Mouse (Mus musculus): ENCODE data around the gene Zfp867. TPM values are rescaled to one million over a fixed set of nuclear protein-coding genes. Genes with fewer than 3 reads are reported as not detected.

Gene Zfp867
- polyA plus RNA-seq, 1 experiment from 2014 or later = 19.8 TPM

DNA sequence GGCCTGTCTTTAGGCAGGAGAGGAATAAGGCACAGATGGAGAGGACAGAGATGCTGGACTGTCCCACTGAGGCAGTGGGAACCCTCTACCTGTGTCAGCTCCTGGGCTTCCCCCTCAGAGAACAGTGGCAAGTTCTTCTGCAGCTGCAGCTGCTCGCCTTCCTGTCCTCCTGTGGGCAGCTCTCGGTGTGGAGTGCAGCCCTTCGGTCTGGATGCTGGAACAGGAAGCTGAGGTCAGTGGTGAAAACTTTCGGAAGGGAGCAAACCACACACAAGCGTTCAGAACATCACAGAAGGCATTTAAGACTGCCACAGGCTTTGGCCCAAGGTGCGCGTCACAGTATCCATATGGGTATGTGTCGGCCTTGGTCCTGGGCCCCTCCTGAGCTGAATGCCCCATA, 50.8 kb downstream of the Zfp867 start:
- H3K27me3 ChIP-seq (replicated peaks; ENCODE audit: control insufficient read depth, insufficient read depth, low read length) = no peaks in the 10 kb centered on the region
- DNase-seq (ENCODE audit: low spot score) (no peak), ATAC-seq (no peak)
- no peak overlapping the region for H3K4me2 ChIP-seq (ENCODE audit: low read length)
- H3K36me3 ChIP-seq (ENCODE audit: control insufficient read depth, insufficient read depth, low read length) = peaks cover 86% of the 10 kb centered on the region
- H3K27ac ChIP-seq (ENCODE audit: low read depth, low read length) = no peak overlapping the region
- H3K4me3 ChIP-seq (ENCODE audit: low read depth, low read length) = no peak overlapping the region
- H3K4me1 ChIP-seq (ENCODE audit: control insufficient read depth, insufficient read depth, low read length) = no peaks in the 10 kb centered on the region
- H3K9ac ChIP-seq (ENCODE audit: low read length) = no peak overlapping the region
- H3K9me3 ChIP-seq (replicated peaks; ENCODE audit: control insufficient read depth, low read length) = no peaks in the 10 kb centered on the region
- 94% methylated on average over 8 of the region's 8 CpGs for WGBS

DNA sequence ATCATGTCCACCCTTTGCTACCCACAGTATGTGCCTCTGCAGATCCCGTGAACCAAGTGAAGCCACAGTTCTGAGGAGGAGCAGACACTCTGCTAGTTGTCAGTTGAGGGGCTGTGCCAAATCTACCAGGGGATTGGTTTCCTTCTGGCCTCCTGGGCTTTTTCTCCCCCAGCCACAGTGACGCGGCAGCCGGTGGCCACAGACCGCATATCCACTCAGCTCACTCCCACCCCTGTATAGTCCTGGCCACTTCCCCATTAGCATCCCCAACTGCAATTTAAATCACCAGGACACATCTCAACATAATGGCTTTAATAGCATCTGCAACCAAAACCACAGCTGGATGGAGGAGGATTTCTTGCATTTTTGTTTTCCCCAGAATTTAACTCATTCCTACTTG, 53.6 kb downstream of the Zfp867 start:
- Histone ChIP-seq H3K9me3 (replicated peaks; ENCODE audit: control insufficient read depth, low read length) (no peaks in the 10 kb centered on the region), H3K4me2 (ENCODE audit: low read length) (no peak overlapping the region), H3K27me3 (replicated peaks; ENCODE audit: control insufficient read depth, insufficient read depth, low read length) (no peaks in the 10 kb centered on the region), H3K9ac (ENCODE audit: low read length) (no peak overlapping the region), H3K36me3 (ENCODE audit: control insufficient read depth, insufficient read depth, low read length) (peaks cover 72% of the 10 kb centered on the region), H3K4me1 (ENCODE audit: control insufficient read depth, insufficient read depth, low read length) (no peaks in the 10 kb centered on the region), H3K4me3 (ENCODE audit: low read depth, low read length) (no peak overlapping the region), H3K27ac (ENCODE audit: low read depth, low read length) (no peak overlapping the region)
- WGBS = 83% methylated on average over 5 of the region's 5 CpGs
- ATAC-seq (no peak), DNase-seq (ENCODE audit: low spot score) (no peak)

DNA sequence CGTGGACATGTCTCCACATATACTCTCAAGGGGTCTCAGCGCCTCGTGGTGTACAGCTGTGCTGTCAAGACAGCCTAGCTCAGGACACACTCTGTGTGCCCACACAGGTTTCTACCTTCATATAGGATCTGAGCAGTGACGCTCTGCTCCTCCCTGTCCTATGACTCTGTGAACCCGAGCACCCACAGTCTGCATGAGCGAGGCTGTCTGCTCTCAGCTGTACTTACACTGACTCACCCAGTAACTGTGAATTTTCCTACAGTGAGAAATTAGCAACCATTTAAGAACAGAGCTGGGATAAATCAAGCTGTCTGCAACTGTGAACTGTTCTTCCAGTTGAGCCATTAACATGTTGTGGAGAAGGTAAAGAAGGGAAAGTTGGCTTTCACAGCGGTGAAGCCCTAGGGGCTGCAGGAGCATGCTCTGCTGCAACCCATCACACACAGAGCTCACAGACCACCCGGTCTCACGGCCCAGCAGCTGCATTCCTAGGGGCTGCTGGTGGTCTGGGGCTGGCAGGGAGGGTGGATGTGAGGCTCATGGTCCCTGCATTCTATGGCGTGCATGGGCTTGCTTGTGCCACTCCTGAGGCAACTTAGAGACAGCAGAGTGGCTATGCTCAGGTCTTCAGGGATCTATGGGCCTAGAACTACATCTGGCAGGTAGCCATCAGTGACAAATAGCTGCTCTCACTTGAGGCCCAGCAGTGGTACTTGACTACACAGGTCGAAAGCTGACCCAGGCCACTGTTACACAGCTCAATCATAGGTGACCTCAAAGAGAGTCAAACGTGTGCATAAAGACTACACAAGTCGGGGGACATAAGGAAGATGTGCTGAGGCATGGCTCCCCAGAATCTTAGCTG, 59.0 kb downstream of the Zfp867 start:
- no peak for ATAC-seq
- no peaks in the 10 kb centered on the region for H3K9me3 ChIP-seq (replicated peaks; ENCODE audit: control insufficient read depth, low read length)
- no peak overlapping the region for H3K4me3 ChIP-seq (ENCODE audit: low read depth, low read length)
- no peak for DNase-seq (ENCODE audit: low spot score)
- H3K9ac ChIP-seq (ENCODE audit: low read length) = no peak overlapping the region
- H3K36me3 ChIP-seq (ENCODE audit: control insufficient read depth, insufficient read depth, low read length) = peaks cover 38% of the 10 kb centered on the region
- no peaks in the 10 kb centered on the region for H3K4me1 ChIP-seq (ENCODE audit: control insufficient read depth, insufficient read depth, low read length)
- H3K27ac ChIP-seq (ENCODE audit: low read depth, low read length) = no peak overlapping the region
- 85% methylated on average over 13 of the region's 13 CpGs for WGBS
- no peaks in the 10 kb centered on the region for H3K27me3 ChIP-seq (replicated peaks; ENCODE audit: control insufficient read depth, insufficient read depth, low read length)
- no peak overlapping the region for H3K4me2 ChIP-seq (ENCODE audit: low read length)

DNA sequence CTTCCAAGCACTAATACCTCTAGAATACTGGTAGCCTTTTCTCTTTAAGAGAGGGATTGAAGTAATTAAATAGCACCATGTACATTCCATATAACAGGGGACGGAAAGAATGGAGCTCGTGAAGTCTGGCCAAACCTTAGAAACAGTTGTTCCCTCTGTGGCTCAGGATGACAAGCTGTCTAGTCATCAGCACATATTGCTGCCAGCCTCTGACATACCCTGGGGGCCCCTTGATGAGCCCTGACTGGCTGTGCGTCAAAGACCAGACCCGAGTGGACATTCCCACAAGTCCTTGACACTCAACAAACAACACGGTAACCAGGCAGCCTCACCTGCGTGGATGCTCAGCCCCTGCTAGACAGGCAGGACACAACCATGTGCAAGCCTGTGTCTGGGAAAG, 60.2 kb downstream of the Zfp867 start:
- WGBS = 47% methylated on average over 6 of the region's 6 CpGs
- H3K4me1 ChIP-seq (ENCODE audit: control insufficient read depth, insufficient read depth, low read length) = no peaks in the 10 kb centered on the region
- H3K4me3 ChIP-seq (ENCODE audit: low read depth, low read length) = no peak overlapping the region
- no peak for DNase-seq (ENCODE audit: low spot score)
- H3K36me3 ChIP-seq (ENCODE audit: control insufficient read depth, insufficient read depth, low read length) = peaks cover 38% of the 10 kb centered on the region
- H3K9ac ChIP-seq (ENCODE audit: low read length) = no peak overlapping the region
- no peaks in the 10 kb centered on the region for H3K27me3 ChIP-seq (replicated peaks; ENCODE audit: control insufficient read depth, insufficient read depth, low read length)
- H3K4me2 ChIP-seq (ENCODE audit: low read length) = no peak overlapping the region
- no peak overlapping the region for H3K27ac ChIP-seq (ENCODE audit: low read depth, low read length)
- ATAC-seq = no peak
- H3K9me3 ChIP-seq (replicated peaks; ENCODE audit: control insufficient read depth, low read length) = no peaks in the 10 kb centered on the region

Other genes starting within 250 kb of the Zfp867 start
- 666 and 687 TPM in 2 replicates for gene Arf1, start 244.2 kb downstream of the Zfp867 start, polyA plus RNA-seq (2014; fragmentation: Nextera tagmentation; extraction: Ambion mirVana)
- 0.61 and 1.1 TPM in 2 replicates for gene Wnt3a, start 181.7 kb downstream of the Zfp867 start, polyA plus RNA-seq (2014; fragmentation: Nextera tagmentation; extraction: Ambion mirVana)
- gene Wnt9a, start 165.5 kb downstream of the Zfp867 start, polyA plus RNA-seq (2014; fragmentation: Nextera tagmentation; extraction: Ambion mirVana) = 1.4 and 1.6 TPM in 2 replicates
- not detected in 2 replicates for gene Prss38, start 96.8 kb downstream of the Zfp867 start, polyA plus RNA-seq (2014; fragmentation: Nextera tagmentation; extraction: Ambion mirVana)
- gene Jmjd4, start 22.4 kb downstream of the Zfp867 start, polyA plus RNA-seq (2014; fragmentation: Nextera tagmentation; extraction: Ambion mirVana) = 12.0 and 12.4 TPM in 2 replicates
- gene Snap47, start 21.3 kb downstream of the Zfp867 start, polyA plus RNA-seq (2014; fragmentation: Nextera tagmentation; extraction: Ambion mirVana) = 428 and 481 TPM in 2 replicates
- 11.4 and 13.1 TPM in 2 replicates for gene Zkscan17, start 54.3 kb upstream of the Zfp867 start, polyA plus RNA-seq (2014; fragmentation: Nextera tagmentation; extraction: Ambion mirVana)
- gene Nlrp3, start 69.1 kb upstream of the Zfp867 start, polyA plus RNA-seq (2014; fragmentation: Nextera tagmentation; extraction: Ambion mirVana) = 0.06 and 0.12 TPM in 2 replicates
- not detected in 2 replicates for gene Olfr222, start 103.8 kb upstream of the Zfp867 start, polyA plus RNA-seq (2014; fragmentation: Nextera tagmentation; extraction: Ambion mirVana)
- gene Olfr223, start 120.8 kb upstream of the Zfp867 start, polyA plus RNA-seq (2014; fragmentation: Nextera tagmentation; extraction: Ambion mirVana) = not detected in 2 replicates
- 55.6 and 63.4 TPM in 2 replicates for gene Mprip, start 188.8 kb upstream of the Zfp867 start, polyA plus RNA-seq (2014; fragmentation: Nextera tagmentation; extraction: Ambion mirVana)

All from forebrain, embryonic 14.5 days (tissue).